Mouse (Mus musculus) adrenal gland, postnatal 25 days (tissue): ENCODE results near the gene Mapk7. TPM values are rescaled to one million over a fixed set of nuclear protein-coding genes. Genes with fewer than 3 reads are reported as not detected.

Experiments
- DNase-seq: peaks from one replicate; pipeline ENCODE4 v3.0.0; 2021; ENCODE audit warnings: mixed read lengths
- total RNA-seq: library from RNA; stranded (reverse); gene quantifications from 2 replicates; pipeline ENCODE4 v1.2.3, GENCODE M21; 2021

The Mapk7 gene
- total RNA-seq, 1 experiment from 2014 or later = 23.9 TPM

GRCm38 (mm10) chr11:61465422-61465821 lies 28.8 kb downstream of the Mapk7 start:
- no peak for DNase-seq

GRCm38 (mm10) chr11:61464071-61464470 lies 30.1 kb downstream of the Mapk7 start:
- DNase-seq = no peak

GRCm38 (mm10) chr11:61449499-61450292 lies 44.5 kb downstream of the Mapk7 start:
- no peak for DNase-seq

- DNase-seq = peak; percentile 26
Observed at GRCm38 (mm10) chr11:61448599-61449225, 45.5 kb downstream of the Mapk7 start.

- peak; percentile 20 for DNase-seq
Observed at GRCm38 (mm10) chr11:61448041-61448440, 46.2 kb downstream of the Mapk7 start.

GRCm38 (mm10) chr11:61447296-61447695 lies 46.9 kb downstream of the Mapk7 start:
- DNase-seq = no peak

- DNase-seq = no peak
Observed at GRCm38 (mm10) chr11:61443807-61444206, 50.4 kb downstream of the Mapk7 start.

GRCm38 (mm10) chr11:61441670-61442069 lies 52.5 kb downstream of the Mapk7 start:
- DNase-seq = no peak

GRCm38 (mm10) chr11:61440416-61440815 lies 53.8 kb downstream of the Mapk7 start:
- DNase-seq = no peak

GRCm38 (mm10) chr11:61439170-61439569 lies 55.0 kb downstream of the Mapk7 start:
- DNase-seq = no peak

Other genes with a start within 250 kb of the Mapk7 start
- gene Aldh3a2, start 226.9 kb downstream of the Mapk7 start, total RNA-seq = 54.9 and 69.0 TPM in 2 replicates
- gene Slc47a2, start 151.5 kb downstream of the Mapk7 start, total RNA-seq = not detected in 2 replicates
- gene Slc47a1, start 116.1 kb downstream of the Mapk7 start, total RNA-seq = 1.8 and 2.1 TPM in 2 replicates
- gene Rnf112, start 40.3 kb downstream of the Mapk7 start, total RNA-seq = 1.2 and 2.4 TPM in 2 replicates
- 3.5 and 4.2 TPM in 2 replicates for gene Mfap4, start 9.0 kb downstream of the Mapk7 start, total RNA-seq
- gene B9d1, start 10.7 kb upstream of the Mapk7 start, total RNA-seq = 13.8 and 19.9 TPM in 2 replicates
- gene Epn2, start 85.3 kb upstream of the Mapk7 start, total RNA-seq = 26.0 and 30.5 TPM in 2 replicates
- gene Grap, start 158.9 kb upstream of the Mapk7 start, total RNA-seq = 9.4 and 10.9 TPM in 2 replicates
- 1.6 and 2.7 TPM in 2 replicates for gene Fam83g, start 189.7 kb upstream of the Mapk7 start, total RNA-seq
- not detected in 2 replicates for gene Slc5a10, start 226.4 kb upstream of the Mapk7 start, total RNA-seq